Mouse (Mus musculus): ENCODE results near the gene Trim63.

DNA sequence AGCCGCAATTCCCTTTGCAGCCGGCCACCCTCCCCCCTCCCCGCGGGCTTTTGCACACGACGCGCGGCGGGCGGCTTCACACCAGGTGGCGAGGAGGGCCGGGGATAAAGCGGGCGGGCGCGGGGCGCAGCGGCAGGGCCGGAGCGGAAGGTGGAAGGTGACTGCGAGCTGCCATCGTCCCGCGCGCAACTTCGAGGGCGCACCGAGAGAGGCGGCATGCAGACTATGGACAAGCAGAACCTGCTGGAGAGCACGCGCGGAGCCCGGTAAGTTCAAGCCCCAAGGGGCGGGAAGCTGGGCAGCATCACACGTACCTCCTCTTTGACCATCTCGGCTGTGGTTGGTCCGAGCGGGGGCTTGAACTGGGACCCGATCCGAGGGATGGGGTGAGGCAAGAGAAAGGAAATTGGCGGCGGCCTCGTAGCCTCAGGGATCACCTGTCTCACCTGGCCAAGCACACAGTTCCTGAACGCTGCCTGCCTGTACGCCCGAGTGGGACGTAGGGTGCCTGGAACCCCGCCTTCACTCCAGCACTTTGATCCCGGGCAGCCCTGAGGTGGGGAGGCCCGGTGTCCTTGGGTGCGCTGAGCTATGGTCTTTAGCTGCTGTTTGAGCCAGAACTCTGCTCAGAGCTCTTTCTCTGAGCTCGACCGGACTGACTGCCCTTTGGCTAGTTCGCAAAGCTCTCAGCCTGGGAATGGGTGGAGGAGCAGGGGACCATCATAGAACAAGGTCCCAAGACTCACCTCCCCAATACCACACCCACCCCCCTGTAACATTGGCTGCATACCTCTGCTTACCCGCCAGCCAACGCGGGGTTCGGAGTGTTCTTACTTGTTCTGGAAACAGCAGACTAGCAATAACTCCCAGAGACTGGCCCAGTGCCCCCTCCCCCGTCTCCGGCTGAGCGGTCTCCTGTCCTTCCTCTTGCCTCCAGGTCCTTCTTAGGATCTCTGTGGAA lies 28.4 kb downstream of the Trim63 start, which contains the start of gene Slc30a2:
- TF ChIP-seq ZKSCAN1 (IDR thresholded peaks at IDR 0.05; ENCODE audit: borderline replicate concordance, low read depth, low read length) (no peak), CTCF (conservative IDR thresholded peaks at IDR 0.05 in 1 of 2, IDR thresholded peaks at IDR 0.05 in 1 of 2; ENCODE audit: low read depth in 2 of 2, low read length in 2 of 2) (no peak)
